Mouse (Mus musculus): ENCODE data around the gene Scmh1.

GRCm38 (mm10) chr4:120368031-120368430, 37.0 kb upstream of the Scmh1 start:
- no peak for TF ChIP-seq CTCF (IDR thresholded peaks at IDR 0.05; ENCODE audit: borderline replicate concordance, insufficient read depth, low read depth, low read length)
- TF ChIP-seq POLR2A (IDR thresholded peaks at IDR 0.05; ENCODE audit: borderline replicate concordance, insufficient read depth, low read length) = no peak

All from cerebellum, adult 2 months (tissue).